Mouse (Mus musculus): ENCODE data around the gene Cdkal1.

- no peak for TF ChIP-seq CTCF (IDR thresholded peaks at IDR 0.05; ENCODE audit: low read depth)
- no peak for TF ChIP-seq EP300 (optimal IDR thresholded peaks at IDR 0.05)
These were observed 658.5 kb downstream of the Cdkal1 start for GRCm38 (mm10) chr13:29196798-29197498.
